Mouse (Mus musculus) limb, embryonic 11.5 days (tissue): ENCODE data around the gene Nupr1. TPM values are rescaled to one million over a fixed set of nuclear protein-coding genes. Genes with fewer than 3 reads are reported as not detected.

ENCODE experiments used
- ATAC-seq: fragments of 200-750 bp; cut with Nextera tagmentation; 2 replicates; pipeline ENCODE4 v1.8.0; 2017; ENCODE audit warnings: low read depth; ENCODE audit not compliant: insufficient number of reproducible peaks, low FRiP score, low TSS enrichment
- DNase-seq: peaks from one replicate; pipeline ENCODE4 v3.0.0-alpha.2; 2015; ENCODE audit warnings: low spot score
- H3K27ac ChIP-seq: fragments of 300-500 bp; sonication (generic); replicated peaks from 2 replicates; pipeline ENCODE4 v1.5.1; 2014; ENCODE audit warnings: low read depth, mild to moderate bottlenecking, low read length
- H3K27me3 ChIP-seq: fragments of 300-500 bp; sonication (generic); 2 replicates; pipeline ENCODE4 v1.6.1; 2014; ENCODE audit warnings: mild to moderate bottlenecking, low read length, mixed read lengths; ENCODE audit not compliant: control insufficient read depth, insufficient read depth
- H3K36me3 ChIP-seq: fragments of 300-500 bp; sonication (generic); 2 replicates; pipeline ENCODE4 v1.6.1; 2014; ENCODE audit warnings: mild to moderate bottlenecking, low read length, moderate library complexity, mixed read lengths; ENCODE audit not compliant: control insufficient read depth, insufficient read depth
- H3K4me1 ChIP-seq: fragments of 300-500 bp; sonication (generic); 2 replicates; pipeline ENCODE4 v1.6.1; 2014; ENCODE audit warnings: low read length, mixed read lengths; ENCODE audit not compliant: control insufficient read depth, insufficient read depth
- H3K4me2 ChIP-seq: fragments of 300-500 bp; sonication (generic); 2 replicates; pipeline ENCODE4 v1.6.1; 2014; ENCODE audit warnings: low read depth, mild to moderate bottlenecking, moderate library complexity; ENCODE audit not compliant: severe bottlenecking
- H3K4me3 ChIP-seq: fragments of 300-500 bp; sonication (generic); 2 replicates; pipeline ENCODE4 v1.5.1; 2014; ENCODE audit warnings: low read depth, low read length
- H3K9ac ChIP-seq: fragments of 300-500 bp; sonication (generic); 2 replicates; pipeline ENCODE4 v1.6.1; 2014; ENCODE audit warnings: mild to moderate bottlenecking, low read length
- H3K9me3 ChIP-seq: fragments of 300-500 bp; sonication (generic); 2 replicates; pipeline ENCODE4 v1.6.1; 2016; ENCODE audit warnings: low read length; ENCODE audit not compliant: control insufficient read depth
- WGBS: fragments of 180-500 bp; shearing (Covaris S2); extraction: QIAGEN DNeasy Blood & Tissue Kit; methylation state at CpG from one replicate; pipeline ENCODE4 v1.1.7; 2014; 5-methylcytosine and 5-hydroxymethylcytosine counted together
- polyA plus RNA-seq: library from polyadenylated mRNA; unstranded; fragments of >200 nt; fragmentation: Nextera tagmentation; extraction: Ambion mirVana; gene quantifications from 2 replicates; pipeline ENCODE4 v1.2.1, GENCODE M21; 2014

The Nupr1 gene
- polyA plus RNA-seq, result 0.31 and 1.3 TPM in 2 replicates

DNA sequence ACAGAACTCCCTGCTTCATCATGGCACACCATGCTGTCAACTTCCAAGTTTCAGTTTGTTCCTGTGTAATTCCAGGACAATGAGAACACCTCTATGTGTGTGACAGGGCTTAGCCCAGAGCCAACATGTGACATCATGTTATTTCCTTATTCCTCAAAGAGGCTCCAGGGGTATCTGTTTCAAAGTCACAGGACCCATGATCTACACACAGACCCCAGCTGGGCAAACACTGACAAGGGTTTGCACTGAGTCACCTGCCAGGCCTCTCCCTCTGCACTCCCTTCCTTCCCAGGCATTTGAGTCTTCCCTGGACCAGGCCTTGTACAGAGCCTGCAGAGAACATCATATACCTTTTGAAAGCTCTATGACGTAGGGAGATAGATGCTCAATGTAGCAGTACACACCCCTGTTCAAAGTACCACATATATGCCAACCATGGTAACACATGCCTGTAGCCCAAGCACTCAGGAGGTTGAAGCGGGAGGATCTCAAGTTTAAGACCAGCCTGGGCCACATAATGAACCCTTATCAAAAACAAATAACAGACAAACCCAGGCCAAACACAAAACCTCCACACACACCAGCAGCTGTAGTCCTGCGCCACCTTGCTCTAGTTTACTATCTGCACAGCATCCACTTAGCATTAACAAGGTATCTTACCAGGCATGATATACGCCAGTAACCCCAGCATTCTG lies at the start of gene Nupr1:
Nupr1 (minus strand) TSS at position 38 of the 695 bp plus-strand sequence.
- H3K9ac ChIP-seq, result no peak within 1 kb of the TSS
- no peaks in the 10 kb centered on the region for H3K36me3 ChIP-seq
- WGBS, result 95% methylated on average over 4 of the region's 4 CpGs
- H3K4me2 ChIP-seq, result no peak within 1 kb of the TSS
- H3K9me3 ChIP-seq, result no peaks in the 10 kb centered on the region
- ATAC-seq, result no peak
- H3K27ac ChIP-seq, result no peak within 1 kb of the TSS
- H3K27me3 ChIP-seq, result no peaks in the 10 kb centered on the region
- peaks cover 10% of the 10 kb centered on the region; the same call in 1 of the 2 replicates for H3K4me1 ChIP-seq
- DNase-seq, result no peak
- no peak within 1 kb of the TSS for H3K4me3 ChIP-seq

DNA sequence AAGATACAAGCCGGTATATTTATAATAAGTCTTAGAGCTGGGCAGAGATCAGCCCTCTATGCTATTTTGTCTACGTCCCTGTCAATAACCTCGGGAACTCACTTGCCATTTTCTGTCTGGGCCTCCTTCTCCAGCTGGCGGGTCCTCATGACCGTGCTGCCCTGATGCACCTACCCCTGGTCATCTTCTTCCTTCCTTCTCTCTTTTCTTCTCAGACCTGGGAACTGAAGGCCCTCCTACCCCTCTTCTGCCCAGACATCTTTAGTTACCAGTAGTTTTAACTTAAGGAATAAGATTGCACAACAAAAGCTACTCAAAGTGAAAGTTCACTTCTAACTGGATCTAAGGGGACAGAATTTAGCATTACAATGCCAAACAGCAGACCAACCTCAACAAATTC lies 49.0 kb upstream of the Nupr1 start:
- no peak overlapping the region for H3K9ac ChIP-seq
- no peak overlapping the region for H3K4me2 ChIP-seq
- no peak for DNase-seq
- no peaks in the 10 kb centered on the region for H3K36me3 ChIP-seq
- no peak for ATAC-seq
- no peak overlapping the region for H3K27ac ChIP-seq
- no peak overlapping the region for H3K4me3 ChIP-seq
- 91% methylated on average over 5 of the region's 5 CpGs for WGBS
- H3K9me3 ChIP-seq, result no peaks in the 10 kb centered on the region
- H3K27me3 ChIP-seq, result no peaks in the 10 kb centered on the region
- no peaks in the 10 kb centered on the region for H3K4me1 ChIP-seq

- H3K4me3 ChIP-seq, result no peak overlapping the region
- H3K9me3 ChIP-seq, result no peaks in the 10 kb centered on the region
Observed at GRCm38 (mm10) chr7:126678545-126679341, 48.1 kb upstream of the Nupr1 start.

GRCm38 (mm10) chr7:126676631-126677220 lies 46.1 kb upstream of the Nupr1 start:
- Histone ChIP-seq H3K9me3 (no peaks in the 10 kb centered on the region), H3K4me1 (no peaks in the 10 kb centered on the region), H3K4me3 (no peak overlapping the region), H3K27me3 (no peaks in the 10 kb centered on the region), H3K27ac (no peak overlapping the region), H3K36me3 (peaks cover 2% of the 10 kb centered on the region; the same call in 1 of the 2 replicates), H3K9ac (no peak overlapping the region), H3K4me2 (no peak overlapping the region)
- no peak for DNase-seq
- no peak for ATAC-seq
- 85% methylated on average over 4 of the region's 4 CpGs for WGBS

More at GRCm38 (mm10) chr7:126678545-126679341, 48.1 kb upstream of the Nupr1 start:
- no peak overlapping the region for H3K4me2 ChIP-seq
- H3K36me3 ChIP-seq, result no peaks in the 10 kb centered on the region
- H3K9ac ChIP-seq, result no peak overlapping the region
- no peak overlapping the region for H3K27ac ChIP-seq
- ATAC-seq (no peak), DNase-seq (no peak)
- H3K27me3 ChIP-seq, result no peaks in the 10 kb centered on the region
- WGBS, result 71% methylated on average over 8 of the region's 8 CpGs
- H3K4me1 ChIP-seq, result no peaks in the 10 kb centered on the region

- ATAC-seq (no peak), DNase-seq (no peak)
- 72% methylated on average over 1 of the region's 1 CpGs for whole genome bisulfite sequencing
- H3K36me3 ChIP-seq, result peaks cover 4% of the 10 kb centered on the region; the same call in 1 of the 2 replicates
- no peak within 1 kb of the TSS for H3K9ac ChIP-seq
- no peaks in the 10 kb centered on the region for H3K27me3 ChIP-seq
- no peak within 1 kb of the TSS for H3K4me2 ChIP-seq
- no peak within 1 kb of the TSS for H3K27ac ChIP-seq
- H3K4me1 ChIP-seq, result no peaks in the 10 kb centered on the region
- H3K9me3 ChIP-seq, result no peaks in the 10 kb centered on the region
- H3K4me3 ChIP-seq, result no peak within 1 kb of the TSS
Observed at GRCm38 (mm10) chr7:126676207-126676606, 45.5 kb upstream of the Nupr1 start, which contains the start of gene Sult1a1. Gene Sult1a1 (minus strand): TSS chr7:126676432.

GRCm38 (mm10) chr7:126675104-126675503 lies 44.4 kb upstream of the Nupr1 start:
- H3K9me3 ChIP-seq, result no peaks in the 10 kb centered on the region
- no peaks in the 10 kb centered on the region for H3K4me1 ChIP-seq
- 92% methylated on average over 8 of the region's 8 CpGs for WGBS
- no peak overlapping the region for H3K27ac ChIP-seq
- H3K9ac ChIP-seq, result no peak overlapping the region
- peaks cover 4% of the 10 kb centered on the region; the same call in 1 of the 2 replicates for H3K36me3 ChIP-seq
- no peak overlapping the region for H3K4me2 ChIP-seq
- H3K4me3 ChIP-seq, result no peak overlapping the region
- DNase-seq (no peak), ATAC-seq (no peak)
- H3K27me3 ChIP-seq, result no peaks in the 10 kb centered on the region

GRCm38 (mm10) chr7:126672111-126672510 lies 41.5 kb upstream of the Nupr1 start:
- Histone ChIP-seq H3K4me1 (no peaks in the 10 kb centered on the region), H3K27me3 (no peaks in the 10 kb centered on the region), H3K4me2 (no peak overlapping the region), H3K27ac (no peak overlapping the region), H3K9ac (no peak overlapping the region; the same call in 1 of the 2 replicates), H3K9me3 (no peaks in the 10 kb centered on the region), H3K4me3 (no peak overlapping the region), H3K36me3 (peaks cover 4% of the 10 kb centered on the region; the same call in 1 of the 2 replicates)
- WGBS, result 97% methylated on average over 9 of the region's 9 CpGs
- DNase-seq (no peak), ATAC-seq (no peak)

DNA sequence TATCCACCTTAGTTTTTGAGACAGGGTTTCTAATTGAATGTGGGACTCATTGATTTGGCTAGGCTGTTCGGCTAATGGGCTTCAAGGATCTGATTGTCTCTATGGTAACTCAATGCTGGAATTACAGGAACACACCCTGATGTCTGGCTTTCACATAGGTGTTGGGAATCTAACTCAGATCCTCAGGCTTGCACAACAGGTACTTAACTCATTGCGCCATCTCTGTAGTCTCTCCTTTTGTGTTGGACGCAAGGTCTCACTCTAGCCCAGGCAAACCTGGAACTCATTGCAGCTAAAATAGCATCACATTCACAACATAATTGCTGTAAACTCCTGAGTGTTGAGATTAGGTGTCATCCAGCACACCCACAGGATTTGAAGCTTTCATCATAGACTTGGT lies 39.5 kb upstream of the Nupr1 start:
- DNase-seq (no peak), ATAC-seq (no peak)
- H3K4me3 ChIP-seq, result no peak overlapping the region
- WGBS, result 90% methylated on average over 3 of the region's 3 CpGs
- H3K4me1 ChIP-seq, result no peaks in the 10 kb centered on the region
- H3K36me3 ChIP-seq, result peaks cover 8% of the 10 kb centered on the region
- H3K9ac ChIP-seq, result no peak overlapping the region
- no peaks in the 10 kb centered on the region for H3K9me3 ChIP-seq
- no peak overlapping the region for H3K27ac ChIP-seq
- no peak overlapping the region for H3K4me2 ChIP-seq
- no peaks in the 10 kb centered on the region for H3K27me3 ChIP-seq
